Mouse (Mus musculus): ENCODE measurements around the gene Gsta3. TPM values are rescaled to one million over a fixed set of nuclear protein-coding genes. Genes with fewer than 3 reads are reported as not detected.
"Not testable (repeated sequence)": the region's sequence is repeated elsewhere in the genome, so short reads cannot be mapped to it uniquely, and the experiment has no call there.

The Gsta3 gene
- polyA plus RNA-seq, 1 experiment from 2014 or later: 0.89 TPM

DNA sequence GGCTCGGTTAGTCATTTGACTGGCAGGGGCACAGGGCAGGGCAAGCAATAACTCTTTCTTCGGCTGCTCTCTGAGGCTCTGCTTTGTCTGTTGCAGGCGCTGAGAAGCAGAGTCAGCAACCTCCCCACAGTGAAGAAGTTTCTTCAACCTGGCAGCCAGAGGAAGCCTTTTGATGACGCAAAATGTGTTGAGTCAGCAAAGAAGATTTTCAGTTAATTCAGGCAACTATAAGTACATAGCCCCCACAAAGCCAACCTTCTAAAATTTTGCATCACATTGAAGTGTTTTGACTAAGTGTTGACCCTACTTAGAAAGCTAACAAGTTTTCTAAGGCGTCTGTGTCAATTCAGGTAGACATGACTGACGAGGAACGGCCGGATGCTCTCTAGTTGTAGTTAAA, 24.4 kb downstream of the Gsta3 start:
- H3K36me3 ChIP-seq (ENCODE audit: control insufficient read depth, insufficient read depth): no peaks in the 10 kb centered on the region
- H3K27ac ChIP-seq (ENCODE audit: low read length): no peak overlapping the region
- H3K9me3 ChIP-seq (replicated peaks; ENCODE audit: control insufficient read depth, low read length): no peaks in the 10 kb centered on the region
- 77% methylated on average over 8 of the region's 8 CpGs for WGBS
- H3K4me1 ChIP-seq (ENCODE audit: control insufficient read depth, insufficient read depth, low read length): no peaks in the 10 kb centered on the region
- H3K4me3 ChIP-seq (ENCODE audit: low read length): no peak overlapping the region
- no peak overlapping the region for H3K9ac ChIP-seq (ENCODE audit: low read length)
- H3K4me2 ChIP-seq (ENCODE audit: low read depth, low read length): no peak overlapping the region
- H3K27me3 ChIP-seq (ENCODE audit: control insufficient read depth, insufficient read depth, low read length): no peaks in the 10 kb centered on the region
- ATAC-seq (replicated peaks; ENCODE audit: extremely low read depth, insufficient read depth, low FRiP score): no peak

DNA sequence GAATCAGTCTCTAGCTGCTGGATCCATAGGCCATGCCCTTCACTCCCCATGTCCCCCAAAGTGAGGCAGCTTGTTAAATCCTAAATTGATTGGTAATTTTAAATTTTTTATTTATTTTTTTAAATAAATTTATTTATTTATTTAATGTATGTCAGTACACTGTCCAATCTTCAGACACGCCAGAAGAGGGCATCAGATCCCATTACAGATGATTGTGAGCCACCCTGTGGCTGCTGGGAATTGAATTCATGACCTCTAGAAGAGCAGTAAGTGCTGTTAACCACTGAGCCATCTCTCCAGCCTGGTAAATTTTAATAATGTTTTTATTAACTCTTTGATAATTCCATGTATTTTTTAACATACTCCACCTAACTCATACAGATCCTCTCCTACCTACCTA, 26.4 kb downstream of the Gsta3 start:
- Histone ChIP-seq H3K36me3 (ENCODE audit: control insufficient read depth, insufficient read depth) (no peaks in the 10 kb centered on the region), H3K4me3 (ENCODE audit: low read length) (no peak overlapping the region), H3K4me2 (ENCODE audit: low read depth, low read length) (no peak overlapping the region), H3K9ac (ENCODE audit: low read length) (no peak overlapping the region), H3K27me3 (ENCODE audit: control insufficient read depth, insufficient read depth, low read length) (no peaks in the 10 kb centered on the region), H3K27ac (ENCODE audit: low read length) (no peak overlapping the region), H3K4me1 (ENCODE audit: control insufficient read depth, insufficient read depth, low read length) (peaks cover 1% of the 10 kb centered on the region), H3K9me3 (replicated peaks; ENCODE audit: control insufficient read depth, low read length) (no peaks in the 10 kb centered on the region)
- no peak for ATAC-seq (replicated peaks; ENCODE audit: extremely low read depth, insufficient read depth, low FRiP score)
- WGBS: 81% methylated on average over 1 of the region's 1 CpGs

DNA sequence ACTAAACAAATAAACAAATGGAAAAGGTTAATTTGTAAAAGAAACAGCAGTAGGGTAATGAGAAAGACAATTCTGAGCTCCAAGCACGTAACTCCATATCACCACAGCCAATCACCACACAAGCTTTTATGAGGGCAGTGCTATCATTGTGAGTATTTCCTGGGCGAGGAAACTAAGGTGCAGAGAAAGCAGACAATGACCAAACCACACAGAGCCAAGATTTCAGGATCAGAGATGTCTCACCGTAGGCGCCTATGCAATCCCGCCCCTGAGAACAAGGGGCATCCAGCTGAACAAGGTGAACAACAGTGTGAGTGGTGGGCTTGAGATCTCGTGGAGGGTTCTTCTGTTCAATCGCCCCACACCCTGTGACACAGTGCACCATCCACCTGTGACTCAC, 27.1 kb downstream of the Gsta3 start:
- WGBS: 82% methylated on average over 5 of the region's 7 CpGs
- not testable (repeated sequence) for H3K9me3 ChIP-seq (replicated peaks; ENCODE audit: control insufficient read depth, low read length); H3K4me1 ChIP-seq (ENCODE audit: control insufficient read depth, insufficient read depth, low read length); H3K4me3 ChIP-seq (ENCODE audit: low read length); H3K4me2 ChIP-seq (ENCODE audit: low read depth, low read length); H3K9ac ChIP-seq (ENCODE audit: low read length); H3K27me3 ChIP-seq (ENCODE audit: control insufficient read depth, insufficient read depth, low read length); H3K36me3 ChIP-seq (ENCODE audit: control insufficient read depth, insufficient read depth); ATAC-seq (replicated peaks; ENCODE audit: extremely low read depth, insufficient read depth, low FRiP score); H3K27ac ChIP-seq (ENCODE audit: low read length)

DNA sequence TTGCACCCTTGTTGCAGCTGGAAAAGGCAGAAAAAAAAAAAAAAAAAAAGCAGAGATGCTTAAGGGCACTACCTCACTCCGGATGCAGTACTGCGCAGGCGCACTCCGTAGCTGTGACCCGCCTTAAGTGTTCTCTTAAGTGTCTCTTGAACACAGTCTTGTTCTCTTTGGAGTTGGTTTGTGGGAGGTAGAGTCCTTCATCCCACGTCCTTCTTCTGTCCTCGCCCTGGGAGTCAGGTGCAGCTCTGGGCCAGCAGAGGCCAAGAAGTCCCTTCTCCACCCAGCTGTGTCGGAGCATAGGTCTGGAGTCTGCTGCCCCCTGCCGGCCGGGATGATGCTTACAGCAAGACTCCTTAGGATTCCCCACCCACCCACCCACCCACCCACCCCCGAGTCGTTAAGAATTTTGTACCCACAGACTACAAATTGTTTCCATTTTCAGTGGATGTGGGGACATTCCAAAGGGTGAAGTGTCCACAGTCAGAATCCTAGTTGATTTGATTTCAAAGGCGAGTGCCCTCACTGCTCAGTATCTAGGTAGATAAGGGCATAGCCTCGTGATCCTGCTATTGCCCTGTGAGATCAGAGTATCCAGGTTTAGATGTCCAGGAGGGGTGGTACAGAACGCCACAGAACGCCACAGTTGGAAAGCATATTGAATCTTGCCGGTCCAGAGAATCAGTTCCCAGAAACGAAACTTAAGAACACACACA, 31.1 kb downstream of the Gsta3 start:
- peak overlapping the region; percentile 62 for H3K9ac ChIP-seq (ENCODE audit: low read length)
- no peaks in the 10 kb centered on the region for H3K36me3 ChIP-seq (ENCODE audit: control insufficient read depth, insufficient read depth)
- peak overlapping the region; percentile 55 for H3K4me3 ChIP-seq (ENCODE audit: low read length)
- H3K4me2 ChIP-seq (ENCODE audit: low read depth, low read length): peak overlapping the region; percentile 87
- 24% methylated on average over 18 of the region's 18 CpGs for WGBS
- peaks cover 5% of the 10 kb centered on the region for H3K4me1 ChIP-seq (ENCODE audit: control insufficient read depth, insufficient read depth, low read length)
- ATAC-seq (replicated peaks; ENCODE audit: extremely low read depth, insufficient read depth, low FRiP score): peak; percentile 64
- H3K9me3 ChIP-seq (replicated peaks; ENCODE audit: control insufficient read depth, low read length): no peaks in the 10 kb centered on the region
- H3K27ac ChIP-seq (ENCODE audit: low read length): no peak overlapping the region
- no peaks in the 10 kb centered on the region for H3K27me3 ChIP-seq (ENCODE audit: control insufficient read depth, insufficient read depth, low read length)

DNA sequence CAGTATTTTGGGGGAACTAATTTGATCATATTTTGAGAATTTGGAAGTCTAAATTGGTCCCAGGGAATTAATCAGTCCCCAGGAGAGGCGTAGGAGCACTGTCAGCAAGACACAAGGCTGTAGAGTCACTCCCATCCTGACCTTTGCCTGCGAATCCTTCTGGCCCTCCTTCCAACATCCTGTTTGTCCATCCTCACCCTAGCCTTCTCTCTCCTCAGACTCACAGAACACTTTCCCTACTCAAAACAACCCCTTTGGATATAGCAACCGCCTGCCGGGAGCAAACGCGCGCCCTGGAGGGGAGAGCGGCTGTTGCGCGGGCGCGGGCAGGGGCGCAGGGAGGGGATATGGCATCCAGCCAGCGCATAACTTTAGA, 31.7 kb downstream of the Gsta3 start:
- peak overlapping the region; percentile 55 for H3K4me3 ChIP-seq (ENCODE audit: low read length)
- peak; percentile 45; the same call in 1 of the 2 replicates for ATAC-seq (replicated peaks; ENCODE audit: extremely low read depth, insufficient read depth, low FRiP score)
- WGBS: 25% methylated on average over 14 of the region's 14 CpGs
- H3K4me1 ChIP-seq (ENCODE audit: control insufficient read depth, insufficient read depth, low read length): peaks cover 5% of the 10 kb centered on the region
- peak overlapping the region; percentile 87 for H3K4me2 ChIP-seq (ENCODE audit: low read depth, low read length)
- peak overlapping the region; percentile 62 for H3K9ac ChIP-seq (ENCODE audit: low read length)
- no peaks in the 10 kb centered on the region for H3K27me3 ChIP-seq (ENCODE audit: control insufficient read depth, insufficient read depth, low read length)
- no peak overlapping the region for H3K27ac ChIP-seq (ENCODE audit: low read length)
- H3K36me3 ChIP-seq (ENCODE audit: control insufficient read depth, insufficient read depth): no peaks in the 10 kb centered on the region
- no peaks in the 10 kb centered on the region for H3K9me3 ChIP-seq (replicated peaks; ENCODE audit: control insufficient read depth, low read length)

DNA sequence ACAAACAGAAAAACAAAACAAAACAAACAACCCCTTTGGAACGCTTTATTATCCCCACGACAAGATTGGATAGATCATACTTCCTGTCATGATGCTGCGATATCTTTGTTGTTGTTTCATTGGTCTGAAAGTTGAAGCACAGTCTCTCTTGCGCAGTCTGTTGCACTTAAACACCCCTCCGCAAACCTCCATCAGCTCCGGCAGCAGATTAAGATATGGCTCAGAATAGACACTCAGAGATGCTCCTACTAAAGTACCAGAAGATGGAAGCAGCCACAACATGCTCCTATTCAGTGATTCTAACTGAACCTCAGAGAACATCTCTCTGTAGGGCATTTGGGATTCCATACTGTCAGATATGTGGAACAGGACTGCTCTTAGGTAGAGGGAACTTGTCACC, 32.7 kb downstream of the Gsta3 start:
- H3K9me3 ChIP-seq (replicated peaks; ENCODE audit: control insufficient read depth, low read length): no peaks in the 10 kb centered on the region
- no peak overlapping the region for H3K27ac ChIP-seq (ENCODE audit: low read length)
- H3K9ac ChIP-seq (ENCODE audit: low read length): no peak overlapping the region
- 86% methylated on average over 6 of the region's 6 CpGs for WGBS
- no peaks in the 10 kb centered on the region for H3K36me3 ChIP-seq (ENCODE audit: control insufficient read depth, insufficient read depth)
- no peak overlapping the region for H3K4me2 ChIP-seq (ENCODE audit: low read depth, low read length)
- no peak overlapping the region for H3K4me3 ChIP-seq (ENCODE audit: low read length)
- H3K27me3 ChIP-seq (ENCODE audit: control insufficient read depth, insufficient read depth, low read length): no peaks in the 10 kb centered on the region
- no peak for ATAC-seq (replicated peaks; ENCODE audit: extremely low read depth, insufficient read depth, low FRiP score)
- peaks cover 5% of the 10 kb centered on the region for H3K4me1 ChIP-seq (ENCODE audit: control insufficient read depth, insufficient read depth, low read length)

DNA sequence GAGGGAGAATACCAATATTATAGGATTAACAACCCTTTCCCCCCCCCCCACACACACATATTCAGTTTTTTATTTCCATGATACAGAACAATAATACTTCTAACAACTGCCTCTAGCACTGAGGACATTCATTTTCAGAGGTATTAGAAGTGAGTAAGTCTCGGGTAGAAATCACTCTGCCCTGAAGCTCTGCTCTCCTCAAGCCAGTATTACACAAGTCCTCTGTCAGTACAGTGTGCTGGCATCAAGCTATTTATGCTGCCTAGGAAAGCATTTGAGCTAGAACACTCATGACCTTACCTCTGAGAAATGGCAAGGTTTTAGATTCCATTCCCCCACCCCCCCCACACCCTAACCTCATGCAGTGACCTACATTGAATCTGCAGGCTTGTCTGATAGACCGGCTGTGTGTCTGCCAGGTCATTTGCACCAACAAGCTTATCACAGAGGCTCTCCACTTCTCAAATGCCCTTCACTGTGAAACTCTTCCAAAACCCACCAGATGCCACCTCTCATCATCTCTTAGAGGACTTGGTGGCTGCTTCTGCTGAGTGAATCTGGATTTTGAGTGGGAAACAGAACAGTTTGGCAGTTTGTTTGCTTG, 34.1 kb downstream of the Gsta3 start:
- H3K4me2 ChIP-seq (ENCODE audit: low read depth, low read length): no peak overlapping the region
- WGBS: 36% methylated on average over 2 of the region's 2 CpGs
- peak; percentile 42; the same call in 1 of the 2 replicates for ATAC-seq (replicated peaks; ENCODE audit: extremely low read depth, insufficient read depth, low FRiP score)

DNA sequence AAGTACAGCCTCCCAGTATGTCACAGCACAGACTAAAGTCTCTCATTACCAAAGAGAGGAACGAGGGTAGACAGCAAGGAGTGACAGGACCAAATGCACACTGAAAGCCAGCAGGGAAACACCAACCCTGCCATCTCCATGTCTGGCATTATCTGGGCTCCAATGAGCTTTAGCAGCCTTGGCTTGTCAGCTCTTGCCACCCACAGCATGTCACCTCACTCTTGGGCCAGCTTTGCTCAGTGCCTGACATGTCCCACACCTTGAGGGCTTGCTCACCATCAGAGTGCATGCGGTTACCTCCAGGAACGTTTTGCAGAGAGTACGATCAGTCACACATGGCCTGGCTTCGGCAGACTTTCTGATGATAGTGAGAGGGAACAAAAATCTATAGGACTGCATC, 35.0 kb downstream of the Gsta3 start:
- H3K27ac ChIP-seq (ENCODE audit: low read length); ATAC-seq (replicated peaks; ENCODE audit: extremely low read depth, insufficient read depth, low FRiP score); H3K36me3 ChIP-seq (ENCODE audit: control insufficient read depth, insufficient read depth); H3K4me2 ChIP-seq (ENCODE audit: low read depth, low read length); H3K4me3 ChIP-seq (ENCODE audit: low read length); H3K4me1 ChIP-seq (ENCODE audit: control insufficient read depth, insufficient read depth, low read length); H3K27me3 ChIP-seq (ENCODE audit: control insufficient read depth, insufficient read depth, low read length); H3K9ac ChIP-seq (ENCODE audit: low read length); H3K9me3 ChIP-seq (replicated peaks; ENCODE audit: control insufficient read depth, low read length): not testable (repeated sequence)
- 79% methylated on average over 5 of the region's 5 CpGs for WGBS

More for the DNA sequence above, 34.1 kb downstream of the Gsta3 start:
- Histone ChIP-seq H3K4me3 (ENCODE audit: low read length) (no peak overlapping the region), H3K27me3 (ENCODE audit: control insufficient read depth, insufficient read depth, low read length) (no peaks in the 10 kb centered on the region), H3K36me3 (ENCODE audit: control insufficient read depth, insufficient read depth) (no peaks in the 10 kb centered on the region), H3K9me3 (replicated peaks; ENCODE audit: control insufficient read depth, low read length) (no peaks in the 10 kb centered on the region), H3K9ac (ENCODE audit: low read length) (no peak overlapping the region), H3K4me1 (ENCODE audit: control insufficient read depth, insufficient read depth, low read length) (peaks cover 5% of the 10 kb centered on the region), H3K27ac (ENCODE audit: low read length) (no peak overlapping the region)

DNA sequence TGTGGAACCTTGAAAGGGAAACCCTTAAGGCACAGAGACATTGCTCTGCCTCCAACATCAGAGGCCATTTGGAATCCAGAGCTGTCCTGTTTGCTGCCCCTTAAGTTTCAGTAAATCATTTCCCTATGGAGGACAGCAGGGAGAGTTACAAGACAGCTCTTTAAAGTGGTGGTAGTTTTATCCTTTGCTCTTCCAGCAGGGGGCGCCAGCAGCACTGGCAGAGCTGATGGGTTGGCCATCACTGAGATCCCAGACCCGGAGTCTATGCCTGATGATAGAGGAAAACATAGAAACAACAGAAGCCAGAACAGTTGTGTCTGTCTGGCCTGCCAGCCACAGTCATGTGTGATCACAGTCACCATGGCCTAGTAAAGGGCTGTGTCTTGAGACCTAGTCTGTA, 35.8 kb downstream of the Gsta3 start:
- H3K9me3 ChIP-seq (replicated peaks; ENCODE audit: control insufficient read depth, low read length); H3K27ac ChIP-seq (ENCODE audit: low read length): not testable (repeated sequence)
- 27% methylated on average over 2 of the region's 2 CpGs for WGBS

More for the DNA sequence above, 35.8 kb downstream of the Gsta3 start:
- H3K36me3 ChIP-seq (ENCODE audit: control insufficient read depth, insufficient read depth); H3K4me2 ChIP-seq (ENCODE audit: low read depth, low read length); ATAC-seq (replicated peaks; ENCODE audit: extremely low read depth, insufficient read depth, low FRiP score); H3K4me1 ChIP-seq (ENCODE audit: control insufficient read depth, insufficient read depth, low read length); H3K4me3 ChIP-seq (ENCODE audit: low read length); H3K9ac ChIP-seq (ENCODE audit: low read length); H3K27me3 ChIP-seq (ENCODE audit: control insufficient read depth, insufficient read depth, low read length): not testable (repeated sequence)
